Mouse (Mus musculus) kidney, postnatal 25 days (tissue): Measurements from ENCODE around the gene Pnpla6.

Experiments
- DNase-seq, 2 experiments: peaks; one replicate each; pipeline ENCODE4 v3.0.0; 2021; ENCODE audit warnings: mixed read lengths in 2 of 2

The Pnpla6 gene

DNA sequence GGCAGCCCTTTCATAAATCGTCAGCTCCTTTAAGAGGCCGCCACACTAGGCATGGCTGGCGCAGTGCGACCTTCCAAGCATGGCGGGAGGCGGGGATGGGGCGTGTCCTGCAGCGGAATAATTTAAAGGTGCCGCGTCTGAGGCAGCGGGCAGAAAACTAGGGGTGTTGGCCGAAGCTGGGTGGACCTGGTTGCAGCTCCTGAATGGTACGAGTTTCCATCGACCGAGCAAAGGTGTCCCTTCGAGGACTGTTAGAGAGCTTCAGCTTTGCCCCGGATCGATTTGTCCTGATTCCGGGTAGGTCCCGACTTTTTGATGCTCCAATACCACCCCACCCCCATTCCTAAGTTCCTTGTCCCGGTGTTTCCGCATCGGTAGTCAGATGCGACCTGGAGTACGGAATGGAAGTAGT lies at the start of gene Pnpla6:
Pnpla6 (plus strand) TSS at position 125 of the 412 bp plus-strand sequence.
- DNase-seq: peak; percentile 95 to 96

DNA sequence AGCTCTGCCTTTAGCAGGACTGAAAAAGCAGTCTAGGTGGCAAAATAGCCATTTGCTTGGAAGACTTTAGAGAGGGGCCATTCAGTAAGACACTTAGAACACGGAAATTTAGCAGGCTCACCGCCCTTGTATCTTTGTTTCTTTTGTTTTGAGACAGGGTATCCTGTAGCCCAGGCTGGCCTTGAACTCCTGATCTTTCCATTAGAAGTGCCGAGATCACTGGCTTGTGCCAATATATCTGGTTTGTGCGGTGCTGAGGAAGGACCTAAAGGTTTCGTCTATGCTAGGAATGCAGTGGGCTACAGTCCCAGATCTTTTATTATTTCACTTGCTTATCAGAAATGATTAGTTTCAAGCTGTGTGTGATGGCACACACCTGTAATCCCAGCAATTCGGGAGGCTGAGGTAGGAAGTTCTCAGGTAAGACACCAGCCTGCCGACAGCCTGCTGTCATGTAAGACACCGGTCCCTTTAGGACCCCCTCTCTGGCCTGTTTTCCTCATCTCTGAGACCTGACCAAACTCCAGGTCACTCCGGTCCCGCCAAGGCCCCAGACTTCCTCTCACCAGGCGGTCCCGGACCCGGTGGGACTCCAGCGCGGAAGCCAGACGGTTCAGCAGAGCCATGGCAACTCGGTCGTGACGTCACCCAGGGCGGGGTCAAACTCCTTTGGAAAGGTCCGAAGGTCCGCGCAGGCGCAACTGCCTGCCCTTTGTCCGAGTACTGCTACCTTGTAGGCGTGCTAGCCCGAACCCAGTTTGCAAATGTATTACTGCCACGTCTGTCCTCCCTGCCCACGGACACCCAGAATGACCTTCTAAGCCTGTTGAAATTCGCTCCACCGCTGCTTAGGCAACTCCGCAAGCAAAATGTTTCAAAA lies 47.9 kb upstream of the Pnpla6 start, which contains the start of gene Pex11g:
Pex11g (minus strand) TSS at position 675 of the 880 bp plus-strand sequence.
- DNase-seq: peak; percentile 99 to 100

DNA sequence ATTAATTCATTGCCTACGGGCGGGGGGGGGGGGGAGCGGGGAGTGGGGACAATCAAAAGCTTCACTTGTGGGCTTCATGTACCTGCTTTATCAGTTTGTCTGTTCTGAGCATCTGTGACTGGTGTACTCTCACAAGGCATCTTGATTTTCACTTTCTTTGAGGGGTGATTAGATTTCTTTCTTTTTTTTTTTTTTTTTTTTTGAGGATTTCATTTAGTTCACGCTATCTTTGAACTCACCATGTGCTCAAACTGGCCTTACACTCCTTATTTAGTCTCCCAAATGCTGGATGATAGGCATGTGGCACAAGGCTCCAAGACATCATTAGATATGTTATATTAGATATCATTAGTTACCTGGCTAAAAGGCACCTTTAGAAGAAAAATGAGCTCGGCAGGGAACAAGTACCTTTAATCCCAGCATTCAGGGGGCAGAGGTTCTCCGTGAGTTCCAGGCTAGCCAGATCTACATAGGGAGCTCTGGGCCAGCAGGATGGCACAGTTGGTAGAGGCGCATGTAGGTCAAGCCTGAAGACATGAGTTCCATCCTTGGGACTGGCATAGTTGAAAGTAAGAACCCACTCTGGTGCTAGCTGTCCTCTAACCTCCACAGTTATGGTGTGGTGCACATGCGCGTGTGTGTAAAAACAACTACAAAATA lies 47.2 kb upstream of the Pnpla6 start:
- no peak for DNase-seq

DNA sequence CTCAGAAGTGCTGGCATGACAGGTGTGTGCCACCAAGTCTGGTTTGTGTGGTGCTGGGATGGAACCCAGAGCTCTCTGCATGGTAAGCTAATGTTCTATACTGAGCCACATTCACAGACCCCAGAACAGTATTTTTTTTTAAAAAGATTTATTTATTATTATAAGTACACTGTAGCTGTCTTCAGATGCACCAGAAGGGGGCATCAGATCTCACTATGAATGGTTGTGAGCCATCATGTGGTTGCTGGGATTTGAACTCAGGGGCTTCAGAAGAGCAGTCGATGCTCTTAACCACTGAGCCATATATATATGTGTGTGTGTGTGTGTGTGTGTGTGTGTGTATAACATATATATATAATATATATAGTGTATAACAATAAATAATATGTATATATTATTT lies 46.3 kb upstream of the Pnpla6 start:
- no peak for DNase-seq

DNA sequence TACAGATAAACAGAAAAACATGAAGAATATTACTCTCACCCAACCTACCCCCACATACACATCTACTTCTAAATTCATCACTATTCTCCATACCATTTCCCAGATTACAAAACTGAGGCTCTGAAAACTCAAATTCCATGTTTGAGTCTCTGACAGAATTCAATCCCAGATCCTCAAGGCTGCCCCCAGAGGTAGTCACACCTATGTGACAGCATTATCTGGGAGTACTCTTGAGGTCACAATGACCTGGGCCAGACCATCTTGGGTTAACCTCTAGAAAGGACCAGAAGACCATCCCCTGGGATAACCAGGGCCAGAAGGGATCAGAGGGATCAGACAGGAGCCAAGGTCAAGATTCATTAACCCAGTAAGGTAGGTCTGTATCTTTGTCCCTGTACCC lies 44.6 kb upstream of the Pnpla6 start, which contains the start of gene Tex45:
Tex45 (plus strand) TSS at position 301 of the 400 bp plus-strand sequence.
- DNase-seq: no peak

DNA sequence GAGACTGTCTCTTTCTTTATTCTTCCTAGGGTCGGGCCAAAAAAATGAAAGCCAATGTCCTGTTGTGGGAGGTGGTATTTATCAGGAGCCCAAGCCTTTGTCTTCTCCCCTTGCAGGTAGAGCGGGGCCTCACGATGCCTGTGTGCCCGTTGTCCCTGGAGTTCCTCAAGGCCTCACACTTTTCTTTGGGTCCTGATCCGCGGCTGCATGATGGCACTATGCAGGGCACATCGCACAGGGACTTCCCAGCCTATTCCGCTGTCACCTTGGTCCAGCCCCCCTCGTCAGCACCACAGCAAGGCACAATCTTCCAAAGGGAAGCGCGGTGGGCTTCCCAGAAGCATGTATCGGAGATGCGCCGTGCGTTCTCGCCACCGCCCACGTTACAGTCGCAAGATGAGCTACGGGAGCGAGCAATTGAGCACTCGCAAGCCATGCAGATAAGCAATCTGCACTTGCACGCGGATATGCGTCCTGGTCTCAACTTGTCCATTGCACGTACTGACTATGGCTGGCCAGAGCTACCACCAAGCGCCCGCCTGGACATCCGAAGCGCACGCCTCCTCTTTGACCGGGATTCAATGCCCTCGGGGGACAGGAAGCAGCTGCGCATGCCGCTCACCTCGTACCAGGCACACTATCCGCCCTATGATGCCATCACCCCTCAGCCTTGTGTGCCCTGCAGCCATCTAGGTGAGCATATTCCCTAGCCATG lies 39.3 kb upstream of the Pnpla6 start:
- no peak for DNase-seq

DNA sequence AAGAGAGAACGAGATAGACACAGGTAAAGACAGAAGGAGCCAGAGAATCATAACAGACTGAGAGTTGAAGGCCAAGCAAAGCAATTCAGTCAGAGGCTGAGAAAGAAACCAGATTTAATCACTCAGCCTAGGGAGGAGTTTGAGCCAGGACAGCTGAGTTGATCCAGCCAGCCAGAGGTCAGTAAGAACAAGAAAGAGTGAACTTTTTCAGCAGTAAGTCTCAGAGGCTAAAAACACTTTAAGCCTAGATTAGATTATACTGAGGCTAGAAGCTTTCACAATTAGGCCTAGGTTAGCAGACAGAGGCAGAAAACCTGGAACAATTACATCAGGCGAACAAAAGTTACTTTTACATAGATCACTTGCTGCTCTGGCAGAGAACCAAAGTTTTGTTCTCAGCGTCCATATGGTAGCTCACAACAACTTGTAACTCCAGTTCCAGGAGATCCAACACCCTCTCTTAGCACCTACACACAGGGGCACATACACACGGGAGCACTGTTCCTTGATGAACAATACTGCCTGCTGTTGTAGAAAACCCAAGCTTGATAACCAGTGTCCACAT lies 34.9 kb upstream of the Pnpla6 start:
- DNase-seq: no peak

DNA sequence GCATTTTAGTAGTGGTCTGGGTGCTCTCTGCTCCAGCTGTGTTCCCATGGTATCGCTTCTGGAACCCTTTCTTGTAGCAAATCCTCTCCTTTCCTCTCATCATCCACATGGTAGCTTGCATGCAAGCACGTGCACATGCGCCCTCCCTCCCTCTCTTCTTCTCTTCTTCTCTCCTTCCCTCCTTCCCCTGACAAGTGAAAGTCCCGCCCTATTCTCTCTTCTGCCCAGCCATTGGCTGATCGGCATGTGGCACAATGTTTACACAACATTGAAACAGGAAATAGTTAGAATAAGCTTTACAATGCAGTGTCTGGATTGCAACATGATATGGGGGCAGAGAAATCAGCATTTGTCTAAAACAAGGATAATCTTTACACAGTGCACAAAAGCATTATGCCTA lies 33.6 kb upstream of the Pnpla6 start:
- DNase-seq: no peak

DNA sequence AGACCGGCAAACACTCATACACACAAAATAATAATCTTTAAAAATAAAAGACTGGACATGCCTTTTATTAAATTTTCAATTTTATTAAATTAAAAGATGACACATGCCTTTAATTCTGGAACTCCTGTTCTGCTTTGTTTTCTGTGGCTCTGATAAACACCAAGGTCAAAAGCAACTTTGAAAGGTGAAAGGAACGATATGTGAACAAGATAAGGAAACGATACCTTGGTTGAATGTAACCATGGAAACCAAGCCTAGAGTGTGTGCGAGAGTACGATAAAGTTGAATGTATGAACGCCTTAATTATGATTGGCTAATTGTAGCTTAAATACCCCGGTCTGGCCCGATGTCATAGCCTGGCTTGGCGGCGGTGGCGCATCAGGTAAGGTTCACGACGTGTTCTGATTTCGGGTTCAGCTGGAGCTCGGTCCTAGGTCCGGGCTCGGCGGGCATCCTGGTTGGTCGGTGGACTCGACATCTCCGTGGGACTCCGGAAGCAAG lies 32.9 kb upstream of the Pnpla6 start:
- DNase-seq: no peak

DNA sequence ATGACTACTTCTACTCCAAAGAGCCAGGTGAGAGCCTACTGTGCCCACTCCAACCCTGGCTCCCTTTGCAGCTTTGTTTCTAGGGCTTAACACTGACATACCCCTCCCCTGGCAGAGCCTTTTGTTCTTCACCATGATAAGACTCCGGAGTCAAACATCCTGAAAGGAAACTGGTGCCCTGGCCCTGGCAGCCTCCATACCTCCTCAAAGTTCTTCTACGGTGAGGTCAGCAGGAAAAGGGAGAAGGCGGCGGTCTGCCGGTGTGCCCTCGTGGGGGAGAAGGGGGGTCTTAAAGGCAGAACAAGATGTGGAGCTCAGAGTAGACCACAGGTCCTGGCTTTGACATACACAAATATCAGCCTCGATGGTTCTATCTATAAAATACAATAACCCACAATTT lies 31.6 kb upstream of the Pnpla6 start:
- DNase-seq: no peak

DNA sequence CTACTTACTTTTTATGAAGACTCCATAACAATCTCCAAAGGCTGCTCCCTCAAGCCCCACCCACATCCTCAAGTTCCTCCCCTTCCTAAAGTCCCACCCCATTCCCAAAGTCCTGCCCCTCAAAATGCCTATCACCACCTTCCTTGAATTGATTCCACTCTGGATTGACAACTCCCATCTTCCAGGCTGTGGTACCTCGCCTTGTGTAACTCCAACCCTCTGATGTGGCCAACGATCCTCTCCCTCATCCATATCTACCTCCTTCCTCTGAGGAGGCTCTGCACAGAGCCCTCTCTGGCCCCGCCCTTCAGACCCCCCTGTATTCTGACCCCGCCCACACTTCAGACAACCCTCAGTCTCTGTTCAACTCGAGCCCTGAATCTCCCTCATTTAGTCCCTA lies 30.0 kb upstream of the Pnpla6 start:
- DNase-seq: no peak

DNA sequence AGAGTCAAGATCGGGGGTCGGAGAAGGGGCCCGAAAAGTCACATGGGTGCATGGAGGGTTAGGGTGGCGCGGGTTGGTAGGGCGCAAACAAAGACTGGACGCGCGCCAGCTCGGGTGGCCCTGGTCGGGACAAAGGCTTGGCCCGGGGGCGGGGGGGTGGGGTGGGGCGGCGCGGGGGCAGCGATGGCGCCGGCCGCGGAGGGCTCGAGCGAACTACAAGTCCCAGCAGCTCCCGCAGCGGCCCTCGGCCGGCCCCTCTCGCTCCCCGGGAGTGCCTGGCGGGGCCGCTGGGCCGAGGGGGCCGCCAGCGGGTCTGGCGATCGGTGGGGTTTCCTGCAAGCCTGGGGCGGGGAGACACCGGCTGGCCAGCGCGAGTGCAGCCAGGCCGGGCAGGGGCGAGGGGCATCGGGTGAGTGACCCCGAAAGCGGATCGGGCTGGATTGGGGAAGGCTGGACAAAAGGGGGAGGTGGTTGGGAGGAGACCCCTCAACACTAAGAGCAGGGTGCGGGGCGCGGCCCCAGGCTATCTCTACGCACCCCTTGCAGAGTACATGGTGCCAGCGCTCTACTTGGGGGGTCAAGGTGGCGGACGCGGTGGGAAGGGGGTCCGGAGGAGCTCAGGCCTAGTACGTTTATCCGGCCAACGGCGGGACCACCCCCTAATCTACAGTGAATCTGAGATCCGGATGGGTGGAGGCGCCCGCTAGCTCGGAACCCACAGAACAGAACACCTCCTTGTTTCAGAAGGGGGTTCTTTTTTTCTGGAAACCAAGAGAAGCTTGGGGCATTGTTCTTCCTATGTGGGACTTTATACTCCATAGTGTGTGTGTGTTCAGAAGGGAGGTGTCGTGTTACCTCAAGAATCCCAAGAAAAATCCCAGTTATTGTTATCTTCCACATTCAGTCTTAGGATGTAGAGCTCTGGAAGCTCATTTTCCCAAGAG lies 22.0 kb upstream of the Pnpla6 start, which contains the start of gene Zfp358:
Zfp358 (plus strand) TSS at position 238 of the 944 bp plus-strand sequence.
- peak; percentile 77 to 89 for DNase-seq

DNA sequence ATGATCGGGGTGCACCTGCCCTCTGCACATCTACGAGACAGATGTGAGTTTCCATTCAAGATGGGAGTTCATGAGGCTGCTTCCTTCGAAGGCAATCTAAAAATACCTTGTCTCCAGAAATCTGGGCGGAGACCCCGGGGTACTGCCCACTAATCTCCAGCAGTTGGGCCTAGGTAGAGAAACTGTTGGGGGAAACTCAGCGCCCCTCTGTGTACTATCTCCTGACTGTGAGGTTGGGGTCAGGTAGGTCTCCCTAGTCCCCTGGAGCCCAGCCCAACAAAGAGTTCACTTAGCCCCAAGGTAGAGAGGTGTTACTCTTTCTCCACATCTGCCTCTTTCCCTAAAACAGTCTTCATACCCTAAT lies 21.4 kb upstream of the Pnpla6 start:
- DNase-seq: no peak

DNA sequence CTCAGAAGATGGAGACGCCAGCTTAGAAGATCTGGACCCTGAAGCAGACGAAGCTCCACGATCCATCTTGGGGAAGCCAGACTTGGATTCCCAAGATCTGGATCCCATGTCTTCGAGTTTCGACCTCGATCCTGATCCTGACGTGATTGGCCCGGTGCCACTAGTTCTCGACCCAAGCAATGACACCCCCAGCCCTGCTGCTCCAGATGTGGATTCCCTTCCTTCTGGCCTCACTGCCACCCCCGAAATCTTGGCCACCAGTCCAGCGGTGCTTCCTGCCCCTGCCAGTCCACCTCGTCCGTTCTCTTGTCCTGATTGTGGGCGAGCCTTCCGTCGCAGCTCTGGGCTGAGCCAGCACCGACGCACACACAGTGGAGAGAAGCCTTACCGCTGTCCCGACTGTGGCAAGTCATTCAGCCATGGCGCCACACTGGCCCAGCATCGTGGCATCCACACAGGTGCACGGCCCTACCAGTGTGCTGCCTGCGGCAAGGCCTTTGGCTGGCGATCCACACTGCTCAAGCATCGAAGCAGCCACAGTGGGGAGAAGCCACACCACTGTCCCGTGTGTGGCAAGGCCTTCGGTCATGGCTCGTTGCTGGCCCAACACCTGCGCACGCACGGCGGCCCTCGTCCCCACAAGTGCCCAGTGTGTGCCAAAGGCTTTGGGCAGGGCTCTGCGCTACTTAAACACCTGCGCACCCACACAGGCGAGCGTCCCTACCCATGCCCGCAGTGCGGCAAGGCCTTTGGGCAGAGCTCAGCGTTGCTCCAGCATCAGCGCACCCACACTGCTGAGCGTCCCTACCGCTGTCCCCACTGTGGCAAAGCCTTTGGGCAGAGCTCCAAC lies 19.4 kb upstream of the Pnpla6 start:
- DNase-seq: no peak

DNA sequence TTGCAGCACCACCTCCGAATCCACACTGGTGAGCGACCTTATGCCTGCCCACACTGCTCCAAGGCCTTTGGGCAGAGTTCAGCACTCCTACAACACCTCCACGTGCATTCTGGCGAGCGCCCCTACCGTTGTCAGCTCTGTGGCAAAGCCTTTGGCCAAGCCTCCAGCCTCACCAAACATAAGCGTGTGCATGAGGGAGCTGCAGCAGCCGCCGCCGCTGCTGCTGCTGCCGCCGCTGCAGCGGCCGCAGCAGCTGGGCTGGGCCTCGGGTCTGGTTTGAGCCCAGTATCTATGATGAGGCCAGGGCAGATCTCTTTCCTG lies 18.8 kb upstream of the Pnpla6 start:
- no peak for DNase-seq

DNA sequence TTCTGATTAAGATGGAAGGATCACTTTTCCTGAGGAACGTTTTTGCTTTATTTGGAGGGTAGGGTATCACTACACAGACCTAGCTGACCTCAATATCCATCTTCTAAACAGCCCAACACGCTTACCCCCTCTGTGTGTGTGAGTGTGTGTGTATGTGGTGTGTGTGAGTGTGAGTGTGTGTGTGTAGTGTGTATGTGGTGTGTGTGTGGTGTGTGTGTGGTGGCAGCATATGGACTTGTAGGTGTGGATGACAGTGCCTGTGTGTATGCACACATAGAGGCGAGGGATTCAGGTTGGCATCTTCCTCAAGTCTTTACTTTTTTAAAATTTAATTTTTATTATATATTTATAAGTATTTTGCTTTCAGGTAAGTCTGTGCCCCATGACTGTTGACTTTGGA lies 16.6 kb upstream of the Pnpla6 start:
- DNase-seq: no peak

DNA sequence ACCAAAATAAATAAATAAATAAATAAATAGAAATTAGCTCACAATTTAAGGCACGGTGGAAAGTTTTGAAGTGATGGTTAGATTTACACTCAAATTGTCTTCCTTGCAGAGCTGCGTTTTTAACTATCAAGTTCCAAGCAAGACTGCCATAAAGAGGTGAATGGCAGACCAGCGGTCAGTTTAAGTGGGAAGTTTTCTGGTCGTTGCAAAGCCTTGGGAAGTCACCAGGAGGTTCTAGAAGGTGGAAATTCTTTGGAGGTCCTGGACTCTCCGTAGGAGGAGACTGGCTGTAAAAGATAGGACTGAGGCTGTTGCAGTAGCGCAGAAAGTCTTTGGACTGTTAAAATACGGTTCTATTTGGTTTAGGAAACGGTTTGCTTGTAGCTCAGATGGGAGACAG lies 15.4 kb upstream of the Pnpla6 start:
- DNase-seq: no peak

DNA sequence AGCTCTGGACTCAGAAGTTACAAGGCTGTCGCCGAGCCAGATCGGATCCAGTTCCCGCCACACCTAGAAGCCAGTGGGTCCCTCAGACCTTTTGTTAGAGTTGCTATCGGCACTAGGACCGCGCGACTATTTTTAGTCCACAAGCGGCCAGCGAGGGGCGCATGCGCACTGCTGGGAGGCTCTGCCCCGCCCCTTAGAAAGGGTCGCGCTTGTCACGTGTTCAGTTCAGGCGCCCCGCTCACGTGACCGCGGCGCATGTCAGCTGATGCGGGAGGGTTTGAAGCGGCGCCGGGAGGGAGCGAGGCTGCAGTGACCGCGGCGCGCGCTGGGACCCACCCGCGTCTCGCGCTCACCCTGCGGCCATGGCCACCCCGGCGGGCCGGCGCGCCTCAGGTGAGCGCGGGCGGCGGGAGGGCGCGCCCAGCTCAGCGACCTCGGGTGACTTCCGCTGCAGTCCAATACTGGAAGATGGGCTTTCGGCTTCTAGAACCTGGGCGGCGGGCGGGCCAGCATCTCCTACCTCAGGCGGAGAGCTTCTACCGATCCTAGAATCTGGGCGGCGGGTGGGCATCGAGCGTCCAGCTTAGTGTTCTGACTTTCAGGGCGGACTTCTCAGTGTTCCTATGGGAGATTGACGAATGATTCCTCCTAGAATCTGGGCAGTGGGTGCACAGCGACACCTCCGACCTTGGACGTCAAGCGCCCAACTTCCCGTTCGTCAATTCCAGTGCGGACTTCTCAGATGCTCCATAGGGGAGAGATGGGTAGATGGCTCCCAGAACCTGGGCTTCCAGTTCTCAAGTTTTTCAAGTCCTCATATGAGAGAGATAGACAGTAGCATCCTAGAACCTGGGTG lies 14.7 kb upstream of the Pnpla6 start, which contains the start of gene Mcoln1:
Mcoln1 (plus strand) TSS at position 223 of the 856 bp plus-strand sequence.
- peak; percentile 98 for DNase-seq

DNA sequence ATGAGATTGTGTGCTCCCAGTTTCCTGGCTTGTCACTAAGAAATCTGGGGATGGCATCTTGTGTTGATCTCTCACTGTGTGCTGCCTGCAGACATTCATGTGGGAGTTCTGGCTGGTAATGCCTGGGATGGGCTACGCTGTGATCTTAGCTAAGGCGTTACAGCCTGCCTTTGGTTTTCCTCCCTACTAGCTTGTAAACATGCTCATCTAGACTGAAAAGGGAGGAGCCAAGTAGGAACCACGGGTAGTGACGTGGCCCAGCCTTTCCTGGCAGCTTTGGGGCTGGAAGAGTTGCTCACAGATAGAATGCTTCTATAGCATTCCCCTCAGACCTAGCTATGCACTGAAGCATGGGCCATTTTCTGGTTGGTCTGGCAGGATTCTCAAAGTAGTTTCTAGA lies 13.0 kb upstream of the Pnpla6 start:
- DNase-seq: no peak
